Mouse (Mus musculus) urinary bladder, postnatal 36 days (tissue): Measurements from ENCODE around the gene Prrx2.
A peak's percentile ranks its signal among the peaks of the same experiment; 100 is the strongest.

Experiments used
- DNase-seq, 2 experiments: peaks; one replicate each; pipeline ENCODE4 v3.0.0; 2022; ENCODE audit warnings: low spot score in 2 of 2, mixed read lengths in 1 of 2

The Prrx2 gene

GRCm38 (mm10) chr2:30823385-30824153 is 11.2 kb upstream of the Prrx2 start:
- peak; percentile 41 to 59 for DNase-seq

- DNase-seq = peak in 1 of 2 experiments; percentile 41
These were observed 7.7 kb upstream of the Prrx2 start for GRCm38 (mm10) chr2:30826825-30827748.

GRCm38 (mm10) chr2:30827749-30828475 is 6.9 kb upstream of the Prrx2 start:
- DNase-seq = peak; percentile 93 to 94

- no peak for DNase-seq
These were observed 5.5 kb upstream of the Prrx2 start for GRCm38 (mm10) chr2:30829315-30829714.

- DNase-seq = no peak
These were observed 4.4 kb upstream of the Prrx2 start, which contains the start of gene Asb6 for GRCm38 (mm10) chr2:30830283-30830795. Gene Asb6 (minus strand): TSS chr2:30830333.

GRCm38 (mm10) chr2:30833644-30834043 is 1.1 kb upstream of the Prrx2 start:
- no peak for DNase-seq

GRCm38 (mm10) chr2:30836238-30836990 is 1.6 kb downstream of the Prrx2 start:
- no peak for DNase-seq

GRCm38 (mm10) chr2:30842615-30843014 is 7.8 kb downstream of the Prrx2 start:
- DNase-seq = no peak

GRCm38 (mm10) chr2:30845152-30846070 is 10.6 kb downstream of the Prrx2 start:
- DNase-seq = peak in 1 of 2 experiments; percentile 22

GRCm38 (mm10) chr2:30846236-30846635 is 11.5 kb downstream of the Prrx2 start:
- DNase-seq = no peak

- DNase-seq = no peak
These were observed 12.0 kb downstream of the Prrx2 start for GRCm38 (mm10) chr2:30846723-30847122.

- DNase-seq = no peak
These were observed 13.4 kb downstream of the Prrx2 start for GRCm38 (mm10) chr2:30848184-30848583.

- DNase-seq = no peak
These were observed 15.8 kb downstream of the Prrx2 start for GRCm38 (mm10) chr2:30850581-30850980.

GRCm38 (mm10) chr2:30852771-30853313 is 18.1 kb downstream of the Prrx2 start:
- DNase-seq = no peak

- DNase-seq = no peak
These were observed 22.3 kb downstream of the Prrx2 start for GRCm38 (mm10) chr2:30857076-30857475.

- DNase-seq = no peak
These were observed 25.0 kb downstream of the Prrx2 start for GRCm38 (mm10) chr2:30859782-30860181.

GRCm38 (mm10) chr2:30862081-30862480 is 27.3 kb downstream of the Prrx2 start:
- DNase-seq = no peak

GRCm38 (mm10) chr2:30863574-30863973 is 28.8 kb downstream of the Prrx2 start:
- no peak for DNase-seq

- peak; percentile 34 to 41 for DNase-seq
These were observed 30.2 kb downstream of the Prrx2 start for GRCm38 (mm10) chr2:30864968-30865381.
